Mouse (Mus musculus) bone marrow macrophage, adult 2 months (primary cell): ENCODE results near the gene Ropn1l.

ENCODE experiments used
- CTCF ChIP-seq: IDR thresholded peaks from 2 replicates; pipeline ENCODE4 v1.5.1; 2012; ENCODE audit warnings: low read depth, mild to moderate bottlenecking, low read length, moderate library complexity
- POLR2A ChIP-seq: IDR thresholded peaks from 2 replicates; pipeline ENCODE4 v1.6.1; 2012; ENCODE audit warnings: mild to moderate bottlenecking, low read depth, low read length, borderline replicate concordance

DNA sequence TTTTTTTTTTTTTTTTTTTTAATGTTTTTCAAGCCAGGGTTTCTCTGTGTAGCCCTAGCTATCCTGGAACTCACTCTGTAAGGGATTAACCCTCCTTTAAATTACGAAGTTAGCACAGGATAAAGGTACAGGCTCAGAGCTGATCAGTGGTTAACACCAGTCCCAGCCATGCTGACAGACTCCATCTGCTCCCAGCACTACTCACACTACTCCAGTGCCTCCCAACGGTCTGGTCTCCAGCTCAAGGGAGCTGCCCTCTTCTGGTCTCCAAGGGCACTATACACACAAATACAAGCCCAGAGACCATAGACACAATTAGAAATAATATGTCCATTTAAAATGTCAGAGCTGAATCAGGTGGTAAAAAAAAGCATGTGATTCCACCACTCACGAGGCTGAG lies 40.8 kb upstream of the Ropn1l start:
- TF ChIP-seq POLR2A (no peak), CTCF (no peak)
